In genomic region chr13:24499505-24499904, GRCm38 (mm10) we compare ENCODE assay signal across 9 mouse cellular contexts.
DNase-seq lines count a peak whose midpoint lies in the region; ATAC-seq and TF ChIP-seq lines count a peak whose summit lies in the region.
"Had no signal": no experiment of that assay in that cellular context is flagged by ENCODE, and none has a peak within 500 bp of the region (broad histone marks: within the 10 kb centered on the region; RNA-seq: fewer than 3 reads in every experiment).

No protein-coding gene starts in this region.

- H3K9ac ChIP-seq in hindbrain, postnatal 0 days (replicated peaks; ENCODE audit: low read length): no peak overlapping the region
- H3K9ac ChIP-seq: neural tube, embryonic 13.5 days had no signal

- ATAC-seq in hindbrain, postnatal 0 days: 0 out of 2 replicates have a peak, but pooled peaks have one; percentile 51

- peak; percentile 27 for DNase-seq in gastrocnemius, adult 2 months
- DNase-seq in gastrocnemius, adult 18-20 months (ENCODE audit: low spot score): no peak
- DNase-seq in thymus, adult 2 months: peak; percentile 39
- no peak for DNase-seq in thymus, adult 18-20 months
- DNase-seq in hindbrain, postnatal 0 days (ENCODE audit: low spot score): peak; percentile 57
- DNase-seq in mesoderm, embryonic 11.5 days (ENCODE audit: low read depth, low spot score): peak; percentile 43
- DNase-seq in frontal cortex, postnatal 10 days (ENCODE audit: low spot score in 2 of 2): no peak
- no peak for DNase-seq in frontal cortex, postnatal 14 days (ENCODE audit: low spot score in 2 of 2)

- no peaks in the 10 kb centered on the region for H3K9me3 ChIP-seq in hindbrain, postnatal 0 days (ENCODE audit: low read length)
- H3K9me3 ChIP-seq: neural tube, embryonic 13.5 days had no signal

- intact Hi-C loops in gastrocnemius, adult 2 months (cut with DNase I): no loop called here

- no peak overlapping the region for H3K4me3 ChIP-seq in gastrocnemius, adult 2 months
- no peak overlapping the region for H3K4me3 ChIP-seq in thymus, adult 2 months (ENCODE audit: control insufficient read depth, insufficient read depth, low read length)
- no peak overlapping the region for H3K4me3 ChIP-seq in hindbrain, postnatal 0 days (ENCODE audit: low read length)
- H3K4me3 ChIP-seq: neural tube, embryonic 13.5 days had no signal

- H3K27me3 ChIP-seq in thymus, adult 2 months (ENCODE audit: control insufficient read depth, insufficient read depth, low read length): no peaks in the 10 kb centered on the region
- H3K27me3 ChIP-seq in hindbrain, postnatal 0 days (ENCODE audit: insufficient read depth, low read length): no peaks in the 10 kb centered on the region
- H3K27me3 ChIP-seq: neural tube, embryonic 13.5 days had no signal

- H3K27ac ChIP-seq in gastrocnemius, adult 2 months: no peak overlapping the region
- no peak overlapping the region for H3K27ac ChIP-seq in thymus, adult 2 months (ENCODE audit: control insufficient read depth, insufficient read depth, low read length)
- no peak overlapping the region for H3K27ac ChIP-seq in hindbrain, postnatal 0 days
- H3K27ac ChIP-seq: neural tube, embryonic 13.5 days had no signal

- H3K36me3 ChIP-seq in thymus, adult 2 months (ENCODE audit: control insufficient read depth, insufficient read depth, low read length): no peaks in the 10 kb centered on the region
- H3K36me3 ChIP-seq in hindbrain, postnatal 0 days (ENCODE audit: insufficient read depth, low read length): no peaks in the 10 kb centered on the region
- H3K36me3 ChIP-seq: neural tube, embryonic 13.5 days had no signal

- no peak overlapping the region for H3K4me2 ChIP-seq in hindbrain, postnatal 0 days (ENCODE audit: low read depth, low read length)
- H3K4me2 ChIP-seq: neural tube, embryonic 13.5 days had no signal

- peak; percentile 60 for TF ChIP-seq CTCF in gastrocnemius, adult 2 months (IDR thresholded peaks at IDR 0.05)
- TF ChIP-seq CTCF in thymus, adult 2 months (IDR thresholded peaks at IDR 0.05; ENCODE audit: borderline replicate concordance, control insufficient read depth, extremely low read depth, insufficient read depth, low read length, poor library complexity): no peak
- TF ChIP-seq CTCF in hindbrain, postnatal 0 days (IDR thresholded peaks at IDR 0.05; ENCODE audit: low read depth): peak; percentile 64

- H3K4me1 ChIP-seq in thymus, adult 2 months (replicated peaks; ENCODE audit: control insufficient read depth, insufficient read depth, low read length): peaks cover 15% of the 10 kb centered on the region
- no peaks in the 10 kb centered on the region for H3K4me1 ChIP-seq in hindbrain, postnatal 0 days (ENCODE audit: insufficient read depth, low read length)

- WGBS in thymus, adult 2 months: 35% methylated on average over 3 of the region's 3 CpGs
- WGBS in hindbrain, postnatal 0 days: 39% methylated on average over 3 of the region's 3 CpGs

- TF ChIP-seq POLR2A in thymus, adult 2 months (IDR thresholded peaks at IDR 0.05; ENCODE audit: control insufficient read depth, extremely low read depth, insufficient read depth, low read length, poor library complexity): no peak

Comparison
In these comparisons a context has a peak if more than half of its experiments do, and no peak if none do; other contexts are left out.
1. DNase-seq: peak in gastrocnemius, adult 2 months (single experiment), thymus, adult 2 months (single experiment), hindbrain, postnatal 0 days (single experiment) and mesoderm, embryonic 11.5 days (single experiment); none in gastrocnemius, adult 18-20 months (single experiment), thymus, adult 18-20 months (0 of 2), frontal cortex, postnatal 10 days (0 of 2) and frontal cortex, postnatal 14 days (0 of 2).